Mouse (Mus musculus): Measurements from ENCODE around the gene Arf6. TPM values are rescaled to one million over a fixed set of nuclear protein-coding genes. Genes with fewer than 3 reads are reported as not detected.

The Arf6 gene
- total RNA-seq (2023), result 100 to 1,000 TPM; 223 TPM

DNA sequence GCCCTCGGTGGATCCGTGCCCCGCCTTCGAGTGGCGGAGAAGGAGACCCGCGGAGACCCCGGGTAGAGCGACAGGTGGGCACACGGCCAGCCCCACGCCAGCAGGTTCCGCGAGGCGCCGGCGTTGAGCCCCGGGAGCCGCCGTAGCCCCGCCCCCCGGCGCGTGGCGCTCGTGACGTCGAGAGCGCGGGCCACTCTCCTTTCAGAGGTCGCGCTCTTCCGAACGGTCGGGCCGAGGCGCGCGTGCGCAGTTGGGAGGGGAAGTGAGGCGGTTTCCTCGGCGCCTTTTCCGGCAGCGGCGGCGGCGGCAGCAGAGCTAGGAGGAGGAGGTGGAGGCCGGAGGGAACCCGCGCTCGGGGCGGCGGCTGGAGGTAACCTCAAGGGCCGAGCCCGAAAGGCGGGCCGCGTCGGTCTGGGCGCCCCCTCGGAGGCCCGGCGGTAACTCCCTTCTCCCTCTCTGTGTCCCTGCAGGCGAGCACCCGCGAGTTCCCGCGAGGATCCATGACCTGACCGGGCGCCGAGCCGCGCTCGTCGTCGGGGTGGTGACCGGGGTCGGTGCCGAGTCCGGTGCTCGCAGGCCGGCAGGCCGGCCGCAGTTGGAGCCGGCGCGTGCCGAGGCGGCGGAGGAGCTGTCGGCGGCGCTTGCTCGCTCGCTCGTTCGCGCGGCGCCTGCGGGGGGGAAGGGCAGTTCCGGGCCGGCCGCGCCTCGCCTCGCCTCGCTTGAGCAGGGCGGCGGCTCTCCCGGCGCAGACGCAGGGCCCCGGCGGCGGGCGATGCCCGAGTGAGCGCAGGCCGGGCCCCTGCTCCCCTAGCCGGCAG lies at the start of gene Arf6, which contains the start of gene Gm9887:
Arf6 (plus strand) TSS at position 297 of the 818 bp plus-strand sequence.
Gm9887 (minus strand) TSS at position 605 of the 818 bp plus-strand sequence.

GRCm38 (mm10) chr12:69356546-69357299 lies 15.2 kb upstream of the Arf6 start, which contains the start of gene Nemf:
TSS of gene Nemf (minus strand) at chr12:69357165.

Other genes with a start within 250 kb of the Arf6 start
- gene Rps29, start 213.0 kb upstream of the Arf6 start, total RNA-seq (2023), result 1,000 to 10,000 TPM; 6,548 to 6,963 TPM
- gene Lrr1, start 203.3 kb upstream of the Arf6 start, total RNA-seq (2023), result not detected
- gene Rpl36al, start 188.1 kb upstream of the Arf6 start, total RNA-seq (2023), result 100 to 1,000 TPM; 458 to 505 TPM
- 10 to 100 TPM; 36.3 to 42.5 TPM for gene Mgat2, start 188.0 kb upstream of the Arf6 start, total RNA-seq (2023)
- gene Gm49383, start 175.0 kb upstream of the Arf6 start, total RNA-seq (2023), result 10 to 100 TPM; 12.6 to 12.9 TPM
- gene Dnaaf2, start 173.7 kb upstream of the Arf6 start, total RNA-seq (2023), result 1 to 10 TPM; 4.2 to 4.5 TPM
- 1 to 10 TPM; 4.5 to 5.5 TPM for gene Gm49384, start 167.9 kb upstream of the Arf6 start, total RNA-seq (2023)
- 10 to 100 TPM; 19.7 to 22.5 TPM for gene Pole2, start 144.0 kb upstream of the Arf6 start, total RNA-seq (2023)
- 10 to 100 TPM; 27.0 to 32.3 TPM for gene Klhdc1, start 131.0 kb upstream of the Arf6 start, total RNA-seq (2023)
- gene Klhdc2, start 75.5 kb upstream of the Arf6 start, total RNA-seq (2023), result 10 to 100 TPM; 81.7 to 86.4 TPM
- 100 to 1,000 TPM in 1 of 2 experiments, 10 to 100 TPM in 1; 99.2 to 103 TPM for gene Nemf, start 15.0 kb upstream of the Arf6 start, total RNA-seq (2023)
- gene Gm9887, start 308 bp downstream of the Arf6 start, total RNA-seq (2023), result 1 to 10 TPM; 2.4 to 3.3 TPM
- 10 to 100 TPM; 16.6 to 18.4 TPM for gene Vcpkmt, start 210.9 kb downstream of the Arf6 start, total RNA-seq (2023)

Measured in T-cell, adult 66 days (primary cell).